Mouse (Mus musculus) left cerebral cortex, adult 11 months (tissue): ENCODE measurements around the gene Prkn.

Source experiments
- DNase-seq: peaks from one replicate; pipeline ENCODE4 v3.0.0; 2022; ENCODE audit warnings: low spot score

Gene Prkn

DNA sequence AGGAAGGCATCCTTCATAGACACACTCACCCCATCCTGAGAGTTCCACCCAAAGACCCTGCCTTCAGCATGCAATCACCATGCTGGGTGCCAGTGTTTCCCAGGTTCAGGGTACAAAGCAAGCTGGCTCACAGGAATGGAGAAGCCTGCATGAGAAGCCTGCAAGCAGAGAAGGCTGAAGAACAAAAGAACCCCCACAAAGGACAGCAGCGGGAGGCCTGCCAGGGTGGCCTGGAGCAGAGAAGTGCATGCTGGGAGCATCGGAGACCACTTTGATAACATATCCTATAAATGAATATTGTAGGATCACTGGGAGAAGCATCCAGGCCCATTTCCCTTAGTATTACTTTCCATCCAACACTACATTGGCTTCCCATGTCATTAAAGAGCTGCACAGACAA is 692.6 kb downstream of the Prkn start:
- DNase-seq, result no peak

DNA sequence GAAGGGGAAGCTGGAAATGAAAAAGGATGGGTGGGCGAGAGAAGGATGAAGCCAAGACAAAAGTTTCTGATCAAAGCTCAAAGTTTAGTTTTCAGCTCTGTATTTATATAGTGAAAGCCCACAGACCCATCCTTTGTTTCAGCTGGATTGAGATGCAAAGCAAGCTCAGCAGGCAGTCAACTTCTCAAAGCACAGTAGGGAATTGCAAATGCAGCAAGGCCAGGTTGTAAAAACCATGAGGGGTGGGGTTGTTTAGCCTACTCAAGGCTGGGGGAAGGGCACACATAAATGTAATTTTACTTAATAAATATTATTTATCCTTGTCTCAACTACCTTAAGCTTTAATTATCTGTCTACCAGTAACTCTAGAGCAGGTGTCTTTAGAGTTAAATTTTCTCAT is 693.7 kb downstream of the Prkn start:
- DNase-seq, result no peak

DNA sequence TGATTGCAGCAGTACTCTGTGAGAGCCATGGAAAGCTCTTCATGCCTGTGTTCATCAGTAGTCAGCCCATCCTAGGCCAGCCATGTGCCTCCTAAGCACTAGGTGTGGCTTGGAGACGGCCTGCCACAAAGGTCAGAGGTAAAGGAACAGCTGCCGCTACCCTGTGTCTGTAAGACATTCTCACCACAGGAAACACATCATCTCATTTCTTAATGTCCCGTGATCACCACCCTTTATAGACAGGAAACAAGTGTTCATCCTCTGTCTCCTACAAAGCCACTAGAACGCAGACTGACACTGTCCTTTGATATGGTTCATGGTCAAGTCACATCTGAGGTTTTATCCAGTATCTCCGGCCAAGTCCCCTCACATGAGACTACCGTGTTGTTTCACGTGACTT is 698.6 kb downstream of the Prkn start:
- DNase-seq, result no peak

DNA sequence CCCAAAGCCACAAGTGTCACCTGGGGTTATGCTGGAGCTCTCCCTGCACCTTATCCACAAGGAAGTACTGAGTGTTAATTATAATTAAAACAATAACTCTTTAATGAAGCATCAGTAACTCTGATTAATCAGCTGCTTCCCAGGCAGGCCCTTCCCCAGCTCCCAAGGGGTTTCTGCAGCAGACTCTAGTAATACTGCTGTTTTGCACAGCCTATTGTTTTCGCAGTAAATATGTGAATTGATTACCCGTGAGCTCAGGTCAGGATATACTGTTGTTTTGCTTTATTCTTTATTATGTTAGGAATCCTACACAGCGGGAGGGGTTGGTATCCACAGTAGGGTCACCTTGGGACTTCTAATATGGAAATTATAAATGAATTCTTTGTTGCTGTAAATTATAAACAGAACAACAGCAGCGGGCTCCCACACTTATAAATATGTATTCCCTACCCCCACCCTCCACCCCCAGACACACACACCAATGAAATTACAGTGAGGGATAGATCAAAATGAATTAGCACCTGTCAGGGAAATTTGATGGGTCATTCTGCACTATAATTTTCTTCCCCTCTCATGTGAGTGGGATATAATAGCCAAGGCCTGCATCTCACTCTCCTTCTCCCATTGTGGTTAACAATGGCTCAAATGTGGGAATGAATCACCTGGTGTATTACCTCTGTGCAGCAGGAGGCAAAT is 701.9 kb downstream of the Prkn start:
- DNase-seq, result no peak

DNA sequence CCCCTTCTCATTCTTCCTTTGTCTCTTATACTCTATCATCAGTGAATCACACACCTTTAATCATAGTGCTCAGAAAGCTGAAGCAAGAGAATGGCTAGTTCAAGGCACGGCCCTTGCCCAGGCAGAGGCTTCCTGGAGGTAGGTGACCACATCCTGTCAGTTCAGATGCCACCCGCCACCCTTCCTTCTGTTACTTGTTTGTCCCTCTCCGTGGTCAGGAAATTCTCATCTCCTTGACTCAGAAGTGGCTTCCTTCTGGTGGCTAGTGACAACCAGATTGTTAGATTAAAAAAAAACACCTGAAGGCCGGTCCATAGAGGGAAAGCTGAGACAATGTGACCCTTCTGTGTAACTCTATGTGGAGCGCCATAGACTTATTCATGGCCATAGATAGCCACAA is 710.4 kb downstream of the Prkn start:
- no peak for DNase-seq

DNA sequence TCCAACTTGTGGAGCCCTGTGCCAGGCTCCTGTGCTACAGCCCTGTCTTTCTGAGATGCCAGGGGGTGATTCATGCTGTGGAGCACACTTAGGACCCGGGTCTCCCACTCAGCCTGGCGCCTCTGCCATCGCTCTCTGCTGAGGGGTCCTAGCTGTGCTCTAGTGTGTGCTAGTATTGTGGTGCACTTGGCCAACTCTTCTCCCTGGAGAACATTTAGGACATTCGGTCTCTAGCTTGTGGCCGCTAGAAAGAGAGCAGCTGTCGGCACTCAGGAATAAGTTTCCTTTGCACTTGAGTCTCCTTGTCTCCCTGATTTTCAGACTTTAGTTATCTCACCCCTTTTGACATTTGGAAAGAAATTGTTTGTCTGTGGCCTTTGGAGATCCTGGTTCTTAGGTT is 725.5 kb downstream of the Prkn start:
- DNase-seq, result no peak

DNA sequence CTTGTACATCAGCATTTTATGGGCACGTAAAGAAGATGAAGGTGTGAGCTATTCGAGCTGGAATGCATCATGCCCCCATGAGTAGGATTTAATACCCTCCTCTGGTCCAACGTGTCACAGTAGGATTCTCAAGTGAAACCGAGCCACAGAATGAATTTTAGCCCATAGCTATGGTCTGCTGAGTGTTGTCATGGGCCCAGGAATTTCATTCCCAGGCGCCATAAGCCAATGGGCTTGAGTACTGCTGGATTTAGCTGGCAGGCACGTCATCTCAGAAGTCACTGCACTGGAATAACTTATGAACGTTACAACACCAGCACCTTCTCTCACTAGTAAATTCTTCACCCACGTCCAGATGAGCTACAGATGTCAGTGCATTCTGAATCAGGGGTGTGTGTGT is 730.2 kb downstream of the Prkn start:
- no peak for DNase-seq

DNA sequence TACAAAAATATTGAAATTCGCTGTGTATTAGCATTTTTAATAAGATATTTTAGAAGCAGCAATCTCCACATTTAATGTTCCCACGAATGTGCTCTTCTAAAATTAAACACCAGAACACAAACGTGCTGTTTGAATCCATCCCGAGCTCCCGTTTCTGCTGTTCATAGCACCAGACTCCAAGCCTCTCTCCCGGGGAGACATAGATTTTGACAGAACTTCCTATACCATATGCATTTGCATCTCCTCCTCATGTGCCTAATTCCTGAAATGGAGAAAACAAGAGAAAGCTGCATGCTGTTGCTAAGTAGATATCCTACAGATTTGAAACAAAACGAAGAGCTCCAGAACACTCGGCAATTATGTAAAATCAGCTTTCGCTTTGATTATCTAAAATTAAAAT is 733.5 kb downstream of the Prkn start:
- DNase-seq, result peak; percentile 28

DNA sequence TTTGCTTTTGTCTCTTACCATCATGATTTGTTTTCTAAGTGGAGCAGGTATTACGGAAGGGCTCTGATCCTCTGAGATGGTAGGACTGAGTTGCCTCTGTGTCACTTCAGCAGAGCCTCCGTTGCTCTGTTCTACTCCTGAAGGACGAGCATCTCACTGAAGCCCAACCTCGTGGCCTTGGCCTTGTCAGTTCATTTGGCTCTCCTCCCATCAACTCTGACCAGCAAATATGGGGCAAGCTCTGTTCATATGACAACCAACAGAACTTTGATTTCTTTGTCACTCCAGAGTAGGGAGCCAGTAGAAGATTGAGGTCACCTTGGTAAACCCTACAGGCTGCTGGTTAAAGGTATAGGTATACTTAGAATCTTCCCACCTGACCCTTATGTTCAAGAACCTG is 745.3 kb downstream of the Prkn start:
- DNase-seq, result no peak

DNA sequence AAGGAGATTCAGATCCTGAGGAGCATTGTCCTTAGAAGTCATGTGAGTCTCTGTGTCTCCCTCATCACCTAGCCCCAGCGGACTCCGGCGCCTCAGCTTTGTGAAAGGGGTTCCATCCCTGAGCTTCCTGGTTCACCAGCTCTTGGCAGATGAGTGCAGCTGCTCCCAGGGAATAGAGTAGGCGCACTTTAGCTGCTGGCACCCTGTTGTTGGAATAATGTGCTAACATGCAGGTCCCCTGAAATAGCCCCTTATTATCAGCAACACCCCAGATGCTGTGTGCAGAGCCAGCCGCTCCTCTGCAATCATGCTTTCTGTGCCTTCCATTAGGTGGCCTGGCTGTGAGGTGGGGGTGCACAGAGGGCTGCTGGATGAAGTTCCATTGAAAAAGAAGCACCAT is 767.7 kb downstream of the Prkn start:
- DNase-seq, result no peak

DNA sequence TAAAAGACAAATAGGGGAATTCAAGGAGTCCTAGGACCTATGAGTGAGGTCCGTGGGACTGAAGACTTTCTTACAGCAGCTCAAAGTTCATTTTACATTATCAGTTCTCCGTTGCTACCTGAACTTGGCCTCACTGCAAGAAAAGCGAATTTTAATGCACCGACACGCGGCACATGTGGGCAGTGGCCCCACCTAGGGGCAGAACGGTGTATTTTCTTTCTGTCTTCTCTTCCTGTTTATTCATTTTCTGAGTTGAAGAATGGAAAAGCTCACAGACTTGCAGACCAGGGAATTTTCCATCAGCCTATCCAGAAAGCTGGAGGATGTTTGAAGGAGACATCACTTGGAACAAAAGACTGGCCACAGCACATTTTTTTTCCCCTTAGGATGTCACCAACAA is 771.3 kb downstream of the Prkn start:
- DNase-seq, result peak; percentile 62

DNA sequence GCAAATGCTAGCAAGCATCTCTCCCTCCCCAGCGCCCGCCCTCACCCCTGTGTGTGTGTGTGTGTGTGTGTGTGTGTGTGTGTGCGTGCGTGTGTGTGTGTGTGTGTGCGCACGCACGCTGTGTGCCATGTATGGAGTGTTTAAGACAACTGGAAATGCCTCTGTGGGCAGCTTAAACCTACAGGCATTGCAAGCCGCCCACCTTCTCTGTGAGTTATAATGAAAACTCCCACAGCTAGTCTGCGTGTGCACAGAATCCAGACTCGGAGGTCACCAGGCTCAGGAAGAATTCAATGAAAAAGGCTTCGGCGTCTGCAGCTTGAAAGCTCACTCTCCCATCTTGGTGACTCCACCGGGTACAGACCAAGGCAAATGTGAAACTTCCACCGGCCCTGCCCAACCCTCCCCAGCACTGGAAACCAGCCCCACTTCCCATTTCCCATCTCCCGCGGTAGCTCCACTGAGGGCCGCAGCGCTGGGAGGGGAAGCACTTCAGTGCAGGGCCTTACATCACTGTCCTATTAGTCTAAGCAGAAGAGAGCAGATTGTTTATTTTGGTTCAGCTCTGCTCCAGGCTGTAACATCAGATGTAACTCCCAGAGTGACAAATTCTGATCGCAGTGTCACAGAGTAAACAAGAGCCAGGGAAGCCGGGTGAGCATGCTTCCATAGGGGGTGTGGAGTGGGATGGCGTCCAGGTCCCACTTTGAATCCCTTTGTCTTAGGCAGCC is 772.8 kb downstream of the Prkn start:
- DNase-seq, result no peak

DNA sequence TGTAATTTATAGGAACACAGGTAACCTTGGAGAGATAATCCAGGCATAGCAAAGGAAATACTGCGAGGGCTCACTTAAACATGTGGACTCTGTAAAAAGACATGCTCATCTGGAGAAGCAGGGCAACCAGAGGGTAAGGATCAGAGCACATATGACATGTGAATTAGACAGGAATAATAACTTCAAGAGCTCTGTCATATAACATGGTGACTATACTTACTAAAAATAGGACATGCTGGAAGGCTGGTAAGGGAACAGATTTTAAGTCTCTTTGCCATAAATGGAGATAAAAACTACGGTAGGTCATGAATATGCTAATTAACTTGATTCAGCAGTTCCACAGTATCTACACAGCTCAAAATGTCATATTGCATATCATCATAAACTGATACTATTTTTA is 777.4 kb downstream of the Prkn start:
- DNase-seq, result no peak

DNA sequence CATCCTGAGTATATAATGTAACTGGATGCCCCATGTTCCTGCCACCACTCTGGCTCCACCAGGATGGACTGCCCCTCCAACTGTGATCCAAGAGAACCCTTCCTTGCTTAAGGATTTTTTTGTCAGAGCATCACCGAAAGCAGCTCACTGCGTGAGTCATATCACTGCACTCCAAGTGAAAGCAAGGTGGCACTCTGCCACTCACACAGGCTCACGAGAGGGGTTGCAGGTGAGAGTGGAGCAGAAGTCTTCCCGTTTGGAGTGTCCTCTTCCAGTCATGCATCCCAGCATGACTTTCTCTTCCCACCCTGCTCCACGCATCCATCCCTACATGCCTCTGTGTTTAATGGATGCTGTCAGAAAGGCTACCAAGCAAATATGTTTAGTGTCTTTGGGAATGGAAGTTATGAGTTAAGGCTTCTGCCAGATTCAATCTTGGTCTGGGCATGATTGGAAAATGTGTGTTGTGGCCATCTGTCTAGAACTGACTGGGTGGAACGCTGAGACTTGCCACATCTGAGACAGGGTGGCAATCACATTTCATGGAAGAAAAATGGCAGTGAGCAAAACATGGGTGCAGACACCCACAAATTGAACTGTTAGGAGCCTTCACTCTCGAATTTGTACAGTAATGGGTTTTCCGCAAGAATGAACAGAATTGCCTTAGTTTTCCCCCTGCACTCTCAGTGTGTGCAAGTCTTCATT is 778.9 kb downstream of the Prkn start:
- no peak for DNase-seq

DNA sequence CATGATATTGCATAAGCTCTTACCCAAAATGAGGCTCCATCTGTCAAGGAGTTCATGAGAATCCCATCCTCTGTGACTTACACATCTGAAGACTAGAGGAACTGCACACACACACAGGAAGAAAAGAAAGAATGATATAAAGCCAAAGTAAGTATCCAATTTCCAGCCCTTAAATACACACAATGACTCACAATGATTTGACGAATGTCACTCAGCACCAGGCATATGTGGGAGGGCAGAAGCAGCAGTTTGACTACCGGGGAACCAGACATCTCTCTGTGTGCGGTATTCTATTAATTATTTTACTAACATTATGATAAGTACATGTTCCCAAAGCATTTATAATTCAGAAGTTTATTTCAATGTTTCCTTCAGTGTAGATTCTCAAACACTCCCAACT is 780.6 kb downstream of the Prkn start:
- DNase-seq, result no peak

DNA sequence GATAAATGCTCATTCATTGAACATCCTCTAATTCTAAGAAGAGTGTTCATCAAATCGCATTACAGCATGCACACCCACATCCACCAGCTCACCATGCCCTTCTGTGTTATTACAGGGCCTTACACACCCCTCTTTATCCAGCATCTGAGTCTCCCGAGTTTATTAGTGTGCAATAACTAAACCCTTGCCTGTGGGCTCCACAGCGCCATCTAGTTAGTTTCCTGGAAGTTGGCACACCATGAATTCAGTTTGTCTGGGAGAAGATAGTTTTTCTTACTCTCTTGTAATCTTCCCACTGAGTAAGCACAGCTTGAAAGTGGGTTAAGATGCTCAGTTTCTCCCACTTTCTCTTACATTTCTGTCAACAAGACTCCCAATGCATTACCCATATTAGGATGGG is 781.3 kb downstream of the Prkn start:
- DNase-seq, result no peak

DNA sequence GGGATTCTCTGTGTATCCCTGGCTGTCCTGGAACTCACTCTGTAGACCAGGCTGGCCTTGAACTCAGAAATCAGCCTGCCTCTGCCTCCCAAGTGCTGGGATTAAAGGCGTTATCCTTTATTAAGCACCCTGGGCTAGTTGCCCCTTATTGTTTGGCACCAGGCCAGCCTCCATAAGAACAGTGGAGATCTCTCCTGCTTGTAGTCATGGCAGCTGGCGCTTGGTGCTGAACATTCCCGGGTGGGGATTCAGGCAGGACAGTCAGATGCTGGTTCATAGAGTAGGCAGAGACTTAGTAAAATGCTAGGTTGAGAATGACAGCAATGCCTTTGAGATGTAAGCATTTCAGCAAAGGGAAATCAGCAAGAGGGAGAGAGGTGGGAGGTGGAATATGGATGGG is 786.1 kb downstream of the Prkn start:
- DNase-seq, result no peak

DNA sequence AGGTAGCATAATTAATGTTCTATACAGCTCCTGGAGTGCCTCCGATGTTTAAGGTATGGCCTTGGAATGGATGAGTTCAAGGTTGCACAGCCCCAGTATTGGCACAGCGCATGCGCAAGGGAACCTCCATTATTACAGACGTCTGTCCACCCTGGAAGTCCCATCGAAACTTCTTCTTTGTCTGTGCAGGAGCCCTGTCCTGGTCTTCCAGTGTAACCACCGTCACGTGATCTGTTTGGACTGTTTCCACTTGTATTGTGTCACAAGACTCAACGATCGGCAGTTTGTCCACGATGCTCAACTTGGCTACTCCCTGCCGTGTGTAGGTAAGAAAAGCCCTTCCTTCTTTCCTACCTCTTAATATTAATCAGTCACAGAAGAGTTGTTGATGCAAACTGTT is 794.9 kb downstream of the Prkn start:
- no peak for DNase-seq

DNA sequence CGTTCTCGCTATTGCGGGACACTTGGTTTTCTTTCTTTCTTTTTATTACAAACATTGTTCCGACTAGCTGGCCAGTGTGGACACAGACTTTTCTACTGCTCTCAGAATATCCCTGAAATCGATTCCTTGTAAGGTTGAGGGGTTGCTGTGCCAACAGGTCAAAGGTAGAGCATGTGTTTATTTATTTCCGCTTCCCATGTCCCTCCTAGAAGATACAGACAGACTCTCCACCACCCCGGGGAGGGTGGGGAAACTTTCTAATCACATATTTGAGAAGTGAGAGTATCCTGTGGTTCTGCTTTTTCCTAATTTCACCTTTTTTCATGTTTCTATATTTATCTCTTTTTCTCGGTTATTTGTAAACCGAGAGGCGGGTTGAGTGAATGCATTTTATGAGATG is 797.5 kb downstream of the Prkn start:
- no peak for DNase-seq

DNA sequence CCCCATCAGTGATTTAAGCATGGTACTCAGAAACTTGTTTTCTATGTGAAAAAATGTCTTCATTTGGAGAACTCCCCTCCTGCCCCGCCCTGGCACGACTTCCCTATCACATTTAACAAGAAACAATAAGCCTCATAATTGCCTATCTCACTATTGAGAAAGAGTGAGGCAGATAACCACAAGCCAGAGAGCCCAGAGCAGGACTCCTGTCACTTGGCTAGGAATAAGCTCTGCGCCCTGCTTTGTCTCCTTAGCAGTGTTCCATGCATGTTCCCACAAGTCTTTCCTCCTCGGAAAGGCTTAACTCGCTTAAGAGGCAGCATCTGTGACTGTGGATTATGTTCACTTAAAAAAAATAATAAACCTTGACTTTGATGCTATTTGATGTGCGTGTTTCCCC is 798.3 kb downstream of the Prkn start:
- DNase-seq, result no peak

DNA sequence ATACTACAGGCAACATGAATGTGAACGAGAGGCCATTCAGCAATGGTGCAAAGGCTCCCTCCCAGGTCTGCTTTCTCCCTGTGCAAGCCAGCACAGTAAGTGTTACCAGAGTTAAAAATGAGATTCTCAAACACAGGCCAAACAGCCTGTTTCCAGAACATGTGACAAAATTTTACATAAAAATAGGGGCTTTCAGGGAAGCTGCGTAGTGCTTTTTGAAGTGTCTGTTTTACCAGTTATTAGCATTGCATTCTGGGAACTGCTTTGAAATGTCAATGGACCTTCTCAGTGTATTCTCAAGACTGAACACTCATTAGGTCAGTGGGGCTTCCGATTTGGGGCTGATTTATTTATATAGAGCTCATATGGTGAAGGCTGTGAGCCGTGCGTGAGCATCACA is 799.6 kb downstream of the Prkn start:
- DNase-seq, result no peak

DNA sequence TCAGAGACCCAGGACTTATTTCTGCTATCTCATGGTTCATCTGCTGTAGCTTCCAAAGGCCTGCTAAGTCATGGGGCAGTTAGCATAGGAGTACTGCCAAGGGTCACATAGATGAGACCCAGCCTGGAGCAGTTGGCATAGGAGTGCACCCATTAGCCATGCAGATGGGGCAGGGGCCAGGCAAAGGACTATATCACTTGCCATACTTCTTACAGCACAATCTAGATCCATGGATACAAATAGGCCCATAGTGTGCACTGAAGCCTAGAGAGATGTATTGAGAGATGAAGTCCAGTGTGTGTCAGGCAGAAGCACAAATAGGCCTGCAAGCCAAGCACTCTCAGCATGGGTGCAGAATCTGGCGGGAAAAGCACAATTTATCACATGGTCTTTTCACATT is 802.1 kb downstream of the Prkn start:
- DNase-seq, result no peak

DNA sequence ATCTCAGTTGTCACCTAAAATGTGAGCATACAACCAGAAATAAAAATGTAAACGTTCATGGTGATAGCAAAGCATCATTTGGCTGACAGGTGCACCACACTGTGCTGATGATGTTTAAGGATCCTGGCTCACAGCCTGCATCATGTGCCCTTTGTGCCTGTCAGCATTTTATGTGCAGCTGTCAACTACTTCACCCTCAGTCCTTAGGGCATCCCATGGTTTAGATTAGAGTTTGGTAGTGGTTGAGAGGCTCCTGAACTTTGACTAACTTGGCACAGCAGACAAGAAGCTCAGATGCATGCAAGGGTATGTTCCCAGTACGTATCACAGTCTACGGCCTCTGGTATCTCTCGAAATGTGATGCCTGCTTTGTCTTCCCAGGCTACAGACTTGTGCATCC is 803.8 kb downstream of the Prkn start:
- DNase-seq, result no peak
